Mouse (Mus musculus) forelimb bud, embryonic 11.5 days (tissue): ENCODE data around the gene Pilrb2.
"Not testable (repeated sequence)": the region's sequence is repeated elsewhere in the genome, so short reads cannot be mapped to it uniquely, and the experiment has no call there.

Experiments
- DNase-seq: peaks from one replicate; pipeline ENCODE4 v3.0.0-alpha.2; 2012; ENCODE audit warnings: low read depth, low spot score

Pilrb2 gene

DNA sequence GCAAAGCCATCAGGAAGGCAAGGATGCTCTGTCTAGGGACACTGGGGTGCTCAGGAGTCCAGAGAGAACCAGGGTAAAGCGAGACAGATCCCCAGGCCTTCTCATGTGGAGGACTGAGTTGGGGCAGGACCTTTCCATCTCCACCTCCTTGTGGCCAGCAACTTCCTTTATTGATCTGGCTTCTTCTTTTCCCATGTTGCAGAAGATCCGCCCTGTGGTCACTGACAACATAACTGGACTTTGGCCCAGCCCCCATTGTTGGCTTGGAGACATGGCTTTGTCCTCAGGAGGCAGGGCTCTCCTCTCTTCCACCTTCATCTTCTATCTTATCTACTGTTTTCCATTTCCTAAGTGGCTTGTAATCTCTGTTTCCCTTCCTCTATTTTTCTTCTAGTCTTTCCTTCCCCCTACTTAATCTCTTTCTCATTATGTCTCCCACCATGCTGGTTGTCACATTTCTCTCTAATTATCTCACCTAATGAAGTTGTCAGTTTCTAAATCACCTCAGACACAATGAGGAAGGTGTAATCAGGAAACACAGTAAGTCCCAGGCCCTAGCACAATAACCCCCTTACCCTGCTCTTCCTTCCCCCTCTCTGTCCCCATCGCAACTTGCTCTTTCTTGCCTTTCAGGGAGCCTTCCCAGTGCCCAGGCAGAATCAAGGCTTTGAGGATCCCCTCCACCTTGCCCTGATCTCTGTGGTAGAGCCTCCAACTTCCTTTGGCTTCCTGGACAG is at the start of gene Pilrb2:
Gene Pilrb2 (minus strand): TSS at position 172 of the 737 bp plus-strand sequence.
- DNase-seq: not testable (repeated sequence)

DNA sequence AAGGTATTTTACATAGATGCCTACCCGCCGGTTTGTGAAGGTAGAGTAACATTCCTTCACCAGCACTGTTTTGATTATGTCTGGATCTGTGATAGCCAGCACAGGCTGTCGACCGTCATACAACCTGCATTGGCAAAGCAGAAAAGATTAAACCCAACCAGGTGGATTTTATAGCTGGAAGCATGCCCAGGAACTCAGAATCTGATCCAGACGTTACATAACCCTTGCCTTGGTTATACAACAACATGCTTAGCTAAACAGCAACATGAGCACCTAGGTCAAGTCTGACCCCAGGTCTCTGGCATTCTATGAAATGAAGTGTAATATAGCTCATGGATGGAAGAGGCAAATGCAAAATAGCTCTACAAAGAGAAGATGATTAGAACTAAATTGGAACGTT is 43.9 kb upstream of the Pilrb2 start:
- DNase-seq: no peak

DNA sequence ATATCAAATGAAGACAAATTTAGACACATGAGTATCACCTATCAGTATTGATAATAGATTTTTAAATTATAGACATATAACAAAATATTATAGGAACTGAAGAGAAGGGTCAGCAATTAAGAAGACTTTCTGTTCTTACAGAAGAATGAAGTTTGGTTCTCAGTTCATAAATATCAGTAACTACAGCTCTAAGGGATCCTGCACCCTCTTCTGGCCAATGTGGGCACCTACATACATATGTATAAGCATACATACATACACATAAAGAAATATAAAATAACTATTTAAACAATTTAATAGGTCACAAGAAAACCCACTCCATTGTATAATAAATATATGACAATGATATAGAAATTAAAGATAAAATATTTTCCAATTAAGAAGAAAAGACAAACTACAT is 42.9 kb upstream of the Pilrb2 start:
- no peak for DNase-seq

DNA sequence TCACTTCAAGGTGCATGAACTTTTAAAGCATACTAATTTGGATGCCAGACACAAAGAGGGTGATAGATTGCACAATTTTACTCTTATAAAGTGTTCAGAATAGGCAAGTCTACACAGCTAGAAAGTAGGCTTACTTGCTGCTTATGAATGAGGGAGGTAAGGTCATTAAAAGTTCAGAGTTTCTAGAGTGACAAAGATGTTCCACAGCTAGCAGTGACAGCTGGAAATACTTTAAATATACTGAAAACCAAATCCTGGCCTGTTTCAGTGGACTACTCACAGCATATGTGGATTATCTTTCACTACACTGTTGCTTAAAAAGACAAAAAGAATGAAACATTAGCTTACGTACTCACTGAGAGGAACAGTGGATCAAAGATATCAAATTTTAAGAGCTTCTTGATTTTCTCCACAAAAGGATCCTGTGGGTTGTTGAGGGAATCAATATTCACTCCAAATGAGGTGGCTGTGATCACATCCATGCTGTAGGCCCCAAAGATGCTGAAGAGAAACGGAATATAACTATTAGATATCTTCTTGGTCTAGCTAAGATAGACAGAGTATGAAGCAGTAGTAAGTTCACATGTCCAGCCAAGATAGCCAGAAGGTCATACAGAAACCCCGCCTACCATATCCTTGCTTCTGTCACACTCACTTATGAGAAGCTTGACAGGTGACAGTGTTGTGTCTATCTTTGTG is 38.1 kb upstream of the Pilrb2 start:
- no peak for DNase-seq

DNA sequence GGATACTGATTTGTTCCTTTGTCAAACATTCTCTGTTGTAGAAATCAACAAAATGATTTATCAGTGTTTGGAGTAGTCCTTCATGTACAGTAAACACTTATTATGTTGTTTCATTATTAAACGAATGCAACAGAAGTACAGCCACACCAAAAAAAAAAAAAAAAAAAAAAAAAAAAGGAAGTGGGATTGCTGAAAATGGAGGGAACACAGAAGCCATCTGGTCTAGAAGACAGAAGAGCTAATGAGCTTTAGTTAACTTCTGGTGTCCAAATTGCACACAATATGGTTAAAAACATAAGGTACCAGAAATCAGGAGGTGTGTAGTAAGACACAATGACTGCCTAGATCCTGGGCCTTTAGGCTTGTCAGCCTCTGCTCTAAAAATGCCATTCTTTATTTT is 26.2 kb upstream of the Pilrb2 start:
- no peak for DNase-seq

DNA sequence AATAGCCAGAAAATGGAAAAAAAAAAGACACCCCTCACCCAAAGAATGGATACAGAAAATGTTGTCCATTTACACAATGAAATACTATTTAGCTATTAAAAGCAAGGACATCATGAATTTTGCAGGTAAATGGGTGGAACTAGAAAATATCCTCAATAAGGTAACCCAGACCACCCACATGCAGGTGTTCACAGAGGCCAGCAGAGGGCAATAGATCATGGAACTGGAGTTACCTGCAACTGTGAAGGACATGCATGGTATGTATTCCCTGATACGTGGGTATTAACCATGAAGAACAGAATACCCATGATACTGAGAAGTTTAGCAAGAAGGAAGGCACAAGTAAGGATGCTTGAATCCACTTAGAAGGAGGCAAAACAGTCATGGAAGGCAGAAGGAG is 21.3 kb upstream of the Pilrb2 start:
- DNase-seq: peak; percentile 4

DNA sequence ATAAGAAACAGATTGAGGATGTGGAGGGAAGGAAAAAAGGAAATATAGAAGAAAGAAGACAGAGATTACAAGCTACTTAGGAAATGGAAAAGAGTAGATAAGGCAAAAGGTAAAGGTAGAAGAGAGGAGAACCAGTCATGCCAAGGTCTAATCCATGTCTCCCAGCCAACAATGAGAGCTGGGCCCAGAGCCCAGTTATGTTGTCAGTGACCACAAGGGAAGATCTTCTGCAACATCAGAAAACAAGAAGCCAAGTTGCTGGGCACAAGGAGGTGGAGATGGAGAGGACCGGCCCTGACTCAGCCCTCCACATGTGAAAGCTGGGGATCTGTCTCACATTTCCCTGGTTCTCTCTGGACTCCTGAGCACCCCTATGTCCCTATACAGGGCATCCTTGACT is 16.1 kb upstream of the Pilrb2 start:
- no peak for DNase-seq

DNA sequence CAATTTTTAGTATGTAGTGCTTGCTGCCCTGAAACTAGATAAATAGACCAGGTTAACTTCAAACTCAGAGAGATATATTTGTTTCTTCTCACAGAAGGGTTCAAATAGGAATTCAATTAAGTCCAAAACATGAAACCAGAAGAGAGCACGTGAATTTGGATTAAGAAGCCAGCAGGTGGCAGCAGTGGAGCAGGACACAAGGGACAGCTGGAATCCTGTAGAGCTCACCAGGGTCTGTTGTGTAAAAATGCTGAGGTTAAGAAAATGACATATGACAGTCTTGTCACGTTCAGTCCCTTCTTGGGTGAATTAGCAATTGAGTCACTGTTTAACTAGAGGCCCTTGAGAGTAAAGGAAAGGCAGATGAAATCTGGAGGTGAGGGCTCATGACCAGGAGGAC is 14.3 kb upstream of the Pilrb2 start:
- peak; percentile 45 for DNase-seq

DNA sequence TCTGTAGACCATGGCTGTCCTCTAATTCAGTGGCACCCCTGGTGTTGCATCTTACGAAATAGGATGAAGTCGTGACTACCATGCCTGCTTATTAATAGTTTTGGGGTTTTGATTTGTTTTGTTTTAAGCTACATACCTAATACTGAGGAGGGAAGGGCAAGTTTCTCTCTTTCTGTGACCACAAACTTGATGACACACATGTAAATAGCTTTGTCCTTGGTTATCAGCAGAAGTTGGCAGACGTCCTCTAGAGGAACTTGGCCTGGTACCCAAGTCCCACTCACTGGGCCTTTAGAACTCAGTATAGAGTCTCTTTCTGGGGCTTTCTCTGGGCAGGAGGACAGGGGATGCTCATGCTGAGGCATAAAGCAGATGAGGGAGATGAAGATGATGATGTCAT is 11.7 kb upstream of the Pilrb2 start:
- DNase-seq: no peak

DNA sequence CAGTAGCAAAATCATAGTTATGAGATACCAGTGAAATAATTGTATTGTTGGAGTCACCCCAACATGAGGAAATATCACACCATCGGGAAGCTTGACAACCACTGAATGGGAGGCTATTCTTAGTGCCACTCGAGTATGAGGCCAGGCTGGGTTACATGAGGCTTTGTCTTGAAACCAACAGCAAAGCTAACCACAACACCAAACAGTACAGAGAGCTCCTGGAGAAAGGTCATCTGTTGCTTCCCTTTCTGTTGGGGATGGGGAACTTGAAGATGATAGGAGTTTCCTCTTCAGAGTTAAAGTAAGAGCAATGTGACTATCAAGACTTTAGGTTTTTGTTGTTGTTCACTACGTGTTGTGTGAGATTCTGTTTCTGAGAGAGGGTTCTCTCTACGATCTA is 11.3 kb upstream of the Pilrb2 start:
- DNase-seq: no peak

DNA sequence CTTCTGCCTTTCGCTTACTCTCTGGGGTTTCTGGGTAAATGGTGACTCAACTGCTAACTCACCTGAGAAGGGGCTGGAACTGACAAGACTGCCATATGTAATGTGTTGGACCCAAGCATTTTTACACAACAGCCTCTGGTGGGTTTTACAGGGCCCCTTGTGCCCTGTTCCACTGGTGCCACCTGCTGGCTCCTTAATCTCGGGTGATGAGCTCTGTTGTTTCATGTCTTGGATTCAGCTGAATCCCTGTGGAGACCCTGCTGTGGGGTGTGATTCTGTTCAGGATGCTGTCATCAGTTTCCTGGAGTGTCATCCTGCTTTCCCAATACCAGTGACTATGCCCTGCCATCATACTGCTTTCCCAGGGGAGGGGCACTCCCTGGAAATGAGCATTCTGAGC is 6.2 kb upstream of the Pilrb2 start:
- no peak for DNase-seq

DNA sequence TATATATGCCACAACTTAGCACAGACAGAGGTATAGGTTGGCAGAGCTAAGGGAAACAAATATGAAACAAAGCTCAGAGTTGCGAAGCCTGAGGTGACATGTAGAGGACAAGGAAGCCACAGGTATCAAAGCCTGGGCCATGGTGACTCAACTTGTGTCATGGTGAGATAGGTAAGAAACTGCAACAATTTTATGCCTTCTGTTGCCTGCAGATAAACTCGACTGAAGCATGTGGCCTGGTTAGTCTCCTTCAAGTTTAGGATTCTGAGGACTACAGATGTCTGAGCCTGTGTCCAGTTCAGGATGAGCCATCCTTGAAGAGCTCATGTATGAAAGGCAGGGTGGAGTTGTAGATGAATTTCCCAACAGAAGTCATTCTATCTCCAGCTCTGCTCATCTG is 3.4 kb upstream of the Pilrb2 start:
- no peak for DNase-seq

DNA sequence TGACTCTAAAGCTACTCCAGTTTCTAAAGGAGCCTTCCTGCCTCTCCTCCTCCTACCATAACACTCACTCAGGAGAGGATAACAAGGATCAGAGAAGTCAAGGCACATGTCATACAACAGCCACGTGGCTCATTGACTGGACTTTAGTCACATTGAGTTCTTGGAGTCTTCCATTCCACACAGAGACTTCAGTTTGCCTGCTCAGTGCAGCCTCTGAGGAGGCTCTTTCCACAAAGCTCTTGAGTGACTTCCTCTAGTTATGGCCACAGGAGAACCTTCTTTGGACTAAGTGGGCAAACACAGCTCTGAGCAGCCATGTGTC is 727 bp upstream of the Pilrb2 start:
- DNase-seq: not testable (repeated sequence)

DNA sequence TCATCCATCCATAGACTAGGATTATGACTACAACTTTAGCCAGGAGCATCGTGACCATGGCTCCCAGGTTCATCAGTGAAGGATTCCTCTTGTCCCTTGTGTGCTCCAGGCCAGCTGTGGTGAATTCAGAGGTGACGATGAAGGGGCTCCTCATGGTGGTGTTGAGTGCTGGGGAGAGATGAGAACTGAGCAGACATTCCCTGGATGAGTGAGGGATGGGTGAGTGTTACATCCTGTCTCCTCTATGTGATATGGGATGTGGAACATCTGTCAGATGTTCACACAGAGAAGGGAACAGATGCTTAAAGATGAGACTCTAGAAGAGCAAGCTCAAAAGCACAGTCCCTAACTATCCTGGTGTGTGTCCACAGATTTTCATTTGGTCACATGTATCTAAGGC is 3.0 kb downstream of the Pilrb2 start:
- DNase-seq: not testable (repeated sequence)

DNA sequence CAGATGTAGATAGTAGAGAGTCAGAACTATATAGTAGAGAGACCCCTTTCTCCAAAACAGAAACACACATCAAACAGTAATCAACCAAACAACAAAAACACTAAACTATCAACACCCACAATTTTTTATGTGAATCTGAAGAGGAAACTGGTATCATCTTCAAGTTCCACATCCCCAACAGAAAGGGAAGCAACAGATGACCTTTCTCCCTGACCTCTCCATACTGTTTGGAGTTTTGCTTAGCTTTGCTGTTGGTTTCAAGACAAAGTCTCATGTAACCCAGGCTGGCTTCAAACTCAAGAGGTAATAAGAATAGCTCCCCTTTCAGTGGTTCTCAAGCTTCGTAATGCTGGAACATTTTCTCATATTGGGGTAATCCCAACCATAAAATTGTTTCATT is 7.6 kb downstream of the Pilrb2 start:
- DNase-seq: not testable (repeated sequence)

DNA sequence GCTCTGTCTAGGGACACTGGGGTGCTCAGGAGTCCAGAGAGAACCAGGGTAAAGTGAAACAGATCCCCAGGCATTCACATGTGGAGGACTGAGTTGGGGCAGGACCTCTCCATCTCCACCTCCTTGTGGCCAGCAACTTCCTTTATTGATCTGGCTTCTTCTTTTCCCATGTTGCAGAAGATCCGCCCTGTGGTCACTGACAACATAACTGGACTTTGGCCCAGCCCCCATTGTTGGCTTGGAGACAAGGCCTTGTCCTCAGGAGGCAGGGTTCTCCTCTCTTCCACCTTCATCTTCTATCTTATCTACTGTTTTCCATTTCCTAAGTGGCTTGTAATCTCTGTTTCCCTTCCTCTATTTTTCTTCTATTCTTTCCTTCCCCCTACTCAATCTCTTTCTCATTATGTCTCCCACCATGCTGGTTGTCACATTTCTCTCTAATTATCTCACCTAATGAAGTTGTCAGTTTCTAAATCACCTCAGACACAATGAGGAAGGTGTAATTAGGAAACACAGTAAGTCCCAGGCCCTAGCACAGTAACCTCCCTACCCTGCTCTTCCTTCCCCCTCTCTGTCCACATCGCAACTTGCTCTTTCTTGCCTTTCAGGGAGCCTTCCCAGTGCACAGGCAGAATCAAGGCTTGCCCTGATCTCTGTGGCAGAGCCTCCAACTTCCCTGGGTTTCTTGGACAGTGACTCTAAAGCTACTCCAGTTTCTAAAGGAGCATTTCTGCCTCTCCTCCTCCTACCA is 13.5 kb downstream of the Pilrb2 start, which contains the start of gene Pilrb1:
Gene Pilrb1 (minus strand): TSS at position 147 of the 751 bp plus-strand sequence.
- DNase-seq: not testable (repeated sequence)

DNA sequence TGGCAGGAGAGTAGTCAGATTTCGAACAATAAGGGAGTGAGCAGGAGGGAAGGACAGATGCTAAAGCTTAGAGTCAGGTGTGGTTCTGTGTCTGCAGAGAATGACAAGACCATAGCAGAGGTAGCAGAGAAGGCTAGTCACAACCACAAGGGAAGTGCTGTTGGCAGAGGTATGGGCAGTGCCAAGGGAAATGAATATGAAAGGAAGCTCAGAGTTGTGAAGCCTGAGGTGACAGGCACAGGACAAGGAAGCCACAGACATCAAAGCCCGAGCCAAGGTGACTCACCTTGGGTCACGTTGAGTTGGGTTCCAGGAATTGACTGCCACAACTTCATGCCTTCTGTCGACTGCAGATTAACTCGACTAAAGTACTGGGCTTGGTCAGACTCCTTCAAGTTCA is 14.7 kb downstream of the Pilrb2 start:
- not testable (repeated sequence) for DNase-seq

DNA sequence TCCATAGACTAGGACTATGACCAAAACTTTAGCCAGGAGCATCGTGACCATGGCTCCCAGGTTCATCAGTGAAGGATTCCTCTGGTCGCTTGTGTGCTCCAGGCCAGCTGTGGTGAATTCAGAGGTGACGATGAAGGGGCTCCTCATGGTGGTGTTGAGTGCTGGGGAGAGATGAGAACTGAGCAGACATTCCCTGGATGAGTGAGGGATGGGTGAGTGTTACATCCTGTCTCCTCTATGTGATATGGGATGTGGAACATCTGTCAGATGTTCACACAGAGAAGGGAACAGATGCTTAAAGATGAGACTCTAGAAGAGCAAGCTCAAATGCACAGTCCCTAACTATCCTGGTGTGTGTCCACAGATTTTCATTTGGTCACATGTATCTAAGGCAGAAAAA is 16.7 kb downstream of the Pilrb2 start:
- DNase-seq: not testable (repeated sequence)

DNA sequence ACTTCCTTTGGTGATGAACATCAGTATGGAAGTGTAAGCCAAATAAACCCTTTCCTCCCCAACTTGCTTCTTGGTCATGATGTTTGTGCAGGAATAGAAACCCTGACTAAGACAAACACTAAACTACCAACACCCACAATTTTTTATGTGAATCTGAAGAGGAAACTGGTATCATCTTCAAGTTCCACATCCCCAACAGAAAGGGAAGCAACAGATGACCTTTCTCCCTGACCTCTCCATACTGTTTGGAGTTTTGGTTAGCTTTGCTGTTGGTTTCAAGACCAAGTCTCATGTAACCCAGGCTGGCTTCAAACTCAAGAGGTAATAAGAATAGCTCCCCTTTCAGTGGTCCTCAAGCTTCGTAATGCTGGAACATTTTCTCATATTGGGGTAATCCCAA is 21.3 kb downstream of the Pilrb2 start:
- not testable (repeated sequence) for DNase-seq

DNA sequence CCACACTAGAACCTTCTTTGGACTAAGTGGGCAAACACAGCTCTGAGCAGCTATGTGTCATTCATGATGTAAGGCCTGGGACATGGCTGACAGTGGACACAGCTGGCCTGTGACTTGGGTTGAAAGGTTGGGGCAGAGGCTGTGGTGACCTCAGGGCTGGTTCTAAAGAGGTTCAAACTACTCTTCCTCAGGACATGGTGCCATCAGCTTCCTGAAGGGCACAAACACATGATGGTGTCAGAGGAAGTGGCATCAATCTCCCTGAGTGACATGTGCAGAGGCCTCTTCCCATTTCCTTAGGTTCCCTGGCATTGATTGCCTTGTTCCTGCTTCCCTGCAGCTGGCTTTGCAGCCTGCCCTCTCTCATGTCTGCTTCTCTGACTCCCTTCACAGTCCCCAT is 34.5 kb downstream of the Pilrb2 start:
- not testable (repeated sequence) for DNase-seq

DNA sequence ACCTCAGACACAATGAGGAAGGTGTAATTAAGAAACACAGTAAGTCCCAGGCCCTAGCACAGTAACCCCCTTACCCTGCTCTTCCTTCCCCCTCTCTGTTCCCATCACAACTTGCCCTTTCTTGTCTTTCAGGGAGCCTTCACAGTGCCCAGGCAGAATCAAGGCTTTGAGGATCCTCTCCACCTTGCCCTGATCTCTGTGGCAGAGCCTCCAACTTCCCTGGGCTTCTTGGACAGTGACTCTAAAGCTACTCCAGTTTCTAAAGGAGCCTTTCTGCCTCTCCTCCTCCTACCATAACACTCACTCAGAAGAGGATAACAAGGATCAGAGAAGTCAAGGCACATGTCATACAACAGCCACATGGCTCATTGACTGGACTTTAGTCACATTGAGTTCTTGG is 35.0 kb downstream of the Pilrb2 start:
- DNase-seq: no peak

DNA sequence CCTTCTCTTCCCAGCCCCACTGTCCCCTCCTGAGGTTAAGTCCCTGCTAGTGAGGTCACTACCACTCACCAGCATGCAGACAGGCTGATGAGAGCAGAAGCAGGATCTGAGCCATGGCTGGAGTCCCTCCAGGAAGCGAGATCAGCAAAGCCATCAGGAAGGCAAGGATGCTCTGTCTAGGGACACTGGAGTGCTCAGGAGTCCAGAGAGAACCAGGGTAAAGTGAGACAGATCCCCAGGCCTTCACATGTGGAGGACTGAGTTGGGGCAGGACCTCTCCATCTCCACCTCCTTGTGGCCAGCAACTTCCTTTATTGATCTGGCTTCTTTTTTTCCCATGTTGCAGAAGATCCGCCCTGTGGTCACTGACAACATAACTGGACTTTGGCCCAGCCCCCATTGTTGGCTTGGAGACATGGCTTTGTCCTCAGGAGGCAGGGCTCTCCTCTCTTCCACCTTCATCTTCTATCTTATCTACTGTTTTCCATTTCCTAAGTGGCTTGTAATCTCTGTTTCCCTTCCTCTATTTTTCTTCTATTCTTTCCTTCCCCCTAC is 35.6 kb downstream of the Pilrb2 start, which contains the start of gene Pilra:
Gene Pilra (minus strand): TSS at position 316 of the 555 bp plus-strand sequence.
- not testable (repeated sequence) for DNase-seq
